Mouse (Mus musculus): Measurements from ENCODE around the gene Dytn. TPM values are rescaled to one million over a fixed set of nuclear protein-coding genes. Genes with fewer than 3 reads are reported as not detected.

Dytn gene
- polyA plus RNA-seq (2016; fragmentation: Nextera tagmentation; extraction: Ambion mirVana) = not detected in 2 replicates

- DNase-seq (ENCODE audit: low spot score) = no peak
- H3K27ac ChIP-seq = no peak within 1 kb of the TSS
- H3K27me3 ChIP-seq (ENCODE audit: insufficient read depth, poor library complexity, severe bottlenecking) = no peaks in the 10 kb centered on the region
- no peaks in the 10 kb centered on the region for H3K4me1 ChIP-seq
- H3K36me3 ChIP-seq = no peaks in the 10 kb centered on the region
- H3K4me3 ChIP-seq = no peak within 1 kb of the TSS
- 79% methylated on average over 4 of the region's 4 CpGs for WGBS
- no peaks in the 10 kb centered on the region for H3K9me3 ChIP-seq
These were observed at the start of gene Dytn for GRCm38 (mm10) chr1:63686827-63687226. Gene Dytn (minus strand): TSS chr1:63686927.

- peak; percentile 95 for DNase-seq (ENCODE audit: low spot score)
- H3K4me3 ChIP-seq = peak within 1 kb of the TSS; percentile 78
- H3K27ac ChIP-seq = peak within 1 kb of the TSS; percentile 89
- H3K36me3 ChIP-seq = no peaks in the 10 kb centered on the region
- H3K4me1 ChIP-seq = peaks cover 12% of the 10 kb centered on the region
- WGBS = under 1% methylated on average over 31 of the region's 31 CpGs
- no peaks in the 10 kb centered on the region for H3K27me3 ChIP-seq (ENCODE audit: insufficient read depth, poor library complexity, severe bottlenecking)
- no peaks in the 10 kb centered on the region for H3K9me3 ChIP-seq
These were observed 43.6 kb upstream of the Dytn start, which contains the start of the genes Mdh1b and Fastkd2 for GRCm38 (mm10) chr1:63730240-63730771. Gene Mdh1b (minus strand): TSS chr1:63730318. Gene Fastkd2 (plus strand): TSS chr1:63730614.

GRCm38 (mm10) chr1:63729796-63730195 is 43.1 kb upstream of the Dytn start:
- H3K4me1 ChIP-seq = peaks cover 12% of the 10 kb centered on the region
- peak overlapping the region; percentile 89 for H3K27ac ChIP-seq
- WGBS = 49% methylated on average over 8 of the region's 8 CpGs
- no peaks in the 10 kb centered on the region for H3K36me3 ChIP-seq
- peak overlapping the region; percentile 78 for H3K4me3 ChIP-seq
- DNase-seq (ENCODE audit: low spot score) = no peak
- H3K27me3 ChIP-seq (ENCODE audit: insufficient read depth, poor library complexity, severe bottlenecking) = no peaks in the 10 kb centered on the region
- no peaks in the 10 kb centered on the region for H3K9me3 ChIP-seq

- WGBS = 71% methylated on average over 7 of the region's 7 CpGs
- Histone ChIP-seq H3K4me1 (no peaks in the 10 kb centered on the region), H3K27ac (no peak overlapping the region), H3K27me3 (ENCODE audit: insufficient read depth, poor library complexity, severe bottlenecking) (no peaks in the 10 kb centered on the region), H3K4me3 (no peak overlapping the region), H3K36me3 (no peaks in the 10 kb centered on the region), H3K9me3 (no peaks in the 10 kb centered on the region)
- DNase-seq (ENCODE audit: low spot score) = no peak
These were observed 33.4 kb upstream of the Dytn start for GRCm38 (mm10) chr1:63720161-63720560.

GRCm38 (mm10) chr1:63708876-63709275 is 22.1 kb upstream of the Dytn start:
- Histone ChIP-seq H3K27me3 (ENCODE audit: insufficient read depth, poor library complexity, severe bottlenecking) (no peaks in the 10 kb centered on the region), H3K4me3 (no peak overlapping the region), H3K4me1 (no peaks in the 10 kb centered on the region), H3K9me3 (0 out of 2 replicates have a peak, but pooled peaks cover 3% of the 10 kb centered on the region), H3K36me3 (no peaks in the 10 kb centered on the region), H3K27ac (no peak overlapping the region)
- WGBS = 71% methylated on average over 3 of the region's 3 CpGs
- no peak for DNase-seq (ENCODE audit: low spot score)

- no peaks in the 10 kb centered on the region for H3K36me3 ChIP-seq
- no peak overlapping the region for H3K4me3 ChIP-seq
- no peaks in the 10 kb centered on the region for H3K27me3 ChIP-seq (ENCODE audit: insufficient read depth, poor library complexity, severe bottlenecking)
- 77% methylated on average over 5 of the region's 5 CpGs for WGBS
- H3K9me3 ChIP-seq = 0 out of 2 replicates have a peak, but pooled peaks cover 3% of the 10 kb centered on the region
- DNase-seq (ENCODE audit: low spot score) = no peak
- H3K27ac ChIP-seq = no peak overlapping the region
- no peaks in the 10 kb centered on the region for H3K4me1 ChIP-seq
These were observed 19.0 kb upstream of the Dytn start for GRCm38 (mm10) chr1:63705733-63706132.

- WGBS = 68% methylated on average over 3 of the region's 3 CpGs
- Histone ChIP-seq H3K4me3 (no peak overlapping the region), H3K9me3 (no peaks in the 10 kb centered on the region)
These were observed 10.1 kb upstream of the Dytn start for GRCm38 (mm10) chr1:63696861-63697260.

GRCm38 (mm10) chr1:63675975-63676374 is 10.8 kb downstream of the Dytn start:
- WGBS = 74% methylated on average over 3 of the region's 3 CpGs
- H3K9me3 ChIP-seq = no peaks in the 10 kb centered on the region

More at GRCm38 (mm10) chr1:63696861-63697260, 10.1 kb upstream of the Dytn start:
- Histone ChIP-seq H3K36me3 (no peaks in the 10 kb centered on the region), H3K4me1 (no peaks in the 10 kb centered on the region), H3K27ac (no peak overlapping the region), H3K27me3 (ENCODE audit: insufficient read depth, poor library complexity, severe bottlenecking) (0 out of 2 replicates have a peak, but pooled peaks cover 8% of the 10 kb centered on the region)
- no peak for DNase-seq (ENCODE audit: low spot score)

GRCm38 (mm10) chr1:63668852-63669160 is 17.9 kb downstream of the Dytn start:
- DNase-seq (ENCODE audit: low spot score) = no peak
- no peak overlapping the region for H3K27ac ChIP-seq
- no peaks in the 10 kb centered on the region for H3K36me3 ChIP-seq
- WGBS = 10% methylated on average over 3 of the region's 3 CpGs
- no peaks in the 10 kb centered on the region for H3K4me1 ChIP-seq
- no peak overlapping the region for H3K4me3 ChIP-seq
- H3K9me3 ChIP-seq = no peaks in the 10 kb centered on the region
- peaks cover 12% of the 10 kb centered on the region; the same call in 1 of the 2 replicates for H3K27me3 ChIP-seq (ENCODE audit: insufficient read depth, poor library complexity, severe bottlenecking)

More at GRCm38 (mm10) chr1:63675975-63676374, 10.8 kb downstream of the Dytn start:
- H3K36me3 ChIP-seq = no peaks in the 10 kb centered on the region
- H3K4me3 ChIP-seq = no peak overlapping the region
- H3K27me3 ChIP-seq (ENCODE audit: insufficient read depth, poor library complexity, severe bottlenecking) = no peaks in the 10 kb centered on the region
- H3K4me1 ChIP-seq = no peaks in the 10 kb centered on the region
- DNase-seq (ENCODE audit: low spot score) = no peak
- H3K27ac ChIP-seq = no peak overlapping the region

GRCm38 (mm10) chr1:63667949-63668851 is 18.5 kb downstream of the Dytn start:
- no peaks in the 10 kb centered on the region for H3K4me1 ChIP-seq
- 22% methylated on average over 13 of the region's 13 CpGs for WGBS
- no peak overlapping the region for H3K4me3 ChIP-seq
- no peak overlapping the region for H3K27ac ChIP-seq
- H3K27me3 ChIP-seq (ENCODE audit: insufficient read depth, poor library complexity, severe bottlenecking) = peaks cover 12% of the 10 kb centered on the region; the same call in 1 of the 2 replicates
- DNase-seq (ENCODE audit: low spot score) = no peak
- no peaks in the 10 kb centered on the region for H3K9me3 ChIP-seq
- H3K36me3 ChIP-seq = no peaks in the 10 kb centered on the region

- DNase-seq (ENCODE audit: low spot score) = no peak
- Histone ChIP-seq H3K4me3 (no peak overlapping the region), H3K27me3 (ENCODE audit: insufficient read depth, poor library complexity, severe bottlenecking) (peaks cover 12% of the 10 kb centered on the region; the same call in 1 of the 2 replicates), H3K36me3 (no peaks in the 10 kb centered on the region), H3K9me3 (no peaks in the 10 kb centered on the region), H3K4me1 (no peaks in the 10 kb centered on the region), H3K27ac (no peak overlapping the region)
- 30% methylated on average over 9 of the region's 9 CpGs for WGBS
These were observed 19.4 kb downstream of the Dytn start for GRCm38 (mm10) chr1:63667201-63667948.

- WGBS = 92% methylated on average over 2 of the region's 2 CpGs
- Histone ChIP-seq H3K27me3 (ENCODE audit: insufficient read depth, poor library complexity, severe bottlenecking) (peaks cover 15% of the 10 kb centered on the region; the same call in 1 of the 2 replicates), H3K36me3 (no peaks in the 10 kb centered on the region), H3K4me3 (no peak overlapping the region), H3K9me3 (no peaks in the 10 kb centered on the region), H3K27ac (no peak overlapping the region), H3K4me1 (no peaks in the 10 kb centered on the region)
- DNase-seq (ENCODE audit: low spot score) = no peak
These were observed 20.6 kb downstream of the Dytn start for GRCm38 (mm10) chr1:63666089-63666488.

All from heart, embryonic 10.5 days (tissue).